Comparison of ENCODE assay signal across 34 mouse cellular contexts in genomic region chr9:22438826-22439225, GRCm38 (mm10). TPM values are rescaled to one million over a fixed set of nuclear protein-coding genes. Genes with fewer than 3 reads are reported as not detected.
A peak's percentile ranks its signal among the peaks of the same experiment; 100 is the strongest.
DNase-seq lines count a peak whose midpoint lies in the region; ATAC-seq and TF ChIP-seq lines count a peak whose summit lies in the region.
"Had no signal": no experiment of that assay in that cellular context is flagged by ENCODE, and none has a peak within 500 bp of the region (broad histone marks: within the 10 kb centered on the region; RNA-seq: fewer than 3 reads in every experiment).

No protein-coding gene starts in this region.

- TF ChIP-seq EP300 in liver, embryonic 14.5 days (IDR thresholded peaks at IDR 0.05; ENCODE audit: low read depth): no peak
- TF ChIP-seq EP300 in MEL (IDR thresholded peaks at IDR 0.05; ENCODE audit: low read depth in 1 of 2, low read length in 2 of 2): no peak

- no peak for DNase-seq in liver, embryonic 14.5 days (ENCODE audit: low read depth in 3 of 3, low spot score in 3 of 3)
- DNase-seq in 416B (ENCODE audit: low read depth): peak; percentile 30
- peak; percentile 4 for DNase-seq in A20 (ENCODE audit: low read depth, low spot score)
- peak; percentile 50 for DNase-seq in MEL (ENCODE audit: low read depth, low spot score)
- no peak for DNase-seq in B cell, adult 2 months
- no peak for DNase-seq in gastrocnemius, adult 2 months
- DNase-seq: adrenal gland, adult 2 months; adrenal gland, postnatal 14 days; cerebellum, adult 11 months; cerebellum, adult 2 months; cerebellum, adult 9-11 months; cerebellum, postnatal 25 days; gastrocnemius, postnatal 10 days; gastrocnemius, postnatal 36 days; heart, adult 2 months; heart, postnatal 14 days had no signal

- no peaks in the 10 kb centered on the region for H3K4me1 ChIP-seq in liver, embryonic 14.5 days (replicated peaks; ENCODE audit: control insufficient read depth in 2 of 2, insufficient read depth in 2 of 2, low read length in 1 of 2)
- H3K4me1 ChIP-seq in liver, embryonic 12.5 days: no peaks in the 10 kb centered on the region
- 0 out of 4 replicates have a peak, but pooled peaks cover 0 to 3% of the 10 kb centered on the region in 2 experiments for H3K4me1 ChIP-seq in MEL (ENCODE audit: control insufficient read depth in 1 of 2, insufficient read depth in 2 of 2, low read length in 2 of 2)
- H3K4me1 ChIP-seq: embryonic facial prominence, embryonic 12.5 days; embryonic facial prominence, embryonic 15.5 days; heart, embryonic 10.5 days; heart, embryonic 13.5 days; hindbrain, embryonic 12.5 days; hindbrain, embryonic 15.5 days had no signal

- TF ChIP-seq CTCF in liver, embryonic 14.5 days (IDR thresholded peaks at IDR 0.05; ENCODE audit: low read depth): 0 out of 2 replicates have a peak, but pooled peaks have one; percentile 4
- TF ChIP-seq CTCF in MEL (IDR thresholded peaks at IDR 0.05 in 2 of 3, conservative IDR thresholded peaks at IDR 0.05 in 1 of 3; ENCODE audit: control insufficient read depth in 1 of 3, insufficient read depth in 1 of 3, low read depth in 2 of 3, low read length in 3 of 3, poor library complexity in 1 of 3, severe bottlenecking in 1 of 3): peak in 2 of 3 experiments; percentile 22 to 68; a peak in 2 of 6 replicates
- TF ChIP-seq CTCF in gastrocnemius, adult 2 months (IDR thresholded peaks at IDR 0.05): no peak

- H3K9ac ChIP-seq in liver, embryonic 14.5 days (replicated peaks): no peak overlapping the region
- no peak overlapping the region for H3K9ac ChIP-seq in liver, embryonic 12.5 days
- H3K9ac ChIP-seq in MEL (ENCODE audit: control insufficient read depth, low read depth, low read length, poor library complexity, severe bottlenecking): no peak overlapping the region
- H3K9ac ChIP-seq: embryonic facial prominence, embryonic 12.5 days; embryonic facial prominence, embryonic 15.5 days; heart, embryonic 13.5 days; hindbrain, embryonic 12.5 days; hindbrain, embryonic 15.5 days had no signal

- H3K79me2 ChIP-seq in MEL (ENCODE audit: control insufficient read depth, insufficient read depth, low read length, poor library complexity): no peaks in the 10 kb centered on the region

- no peak overlapping the region for H3K27ac ChIP-seq in liver, embryonic 14.5 days
- no peak overlapping the region for H3K27ac ChIP-seq in liver, embryonic 12.5 days
- H3K27ac ChIP-seq in MEL (ENCODE audit: control insufficient read depth, low read depth, low read length): no peak overlapping the region
- H3K27ac ChIP-seq in gastrocnemius, adult 2 months: no peak overlapping the region
- H3K27ac ChIP-seq: embryonic facial prominence, embryonic 12.5 days; embryonic facial prominence, embryonic 15.5 days; heart, adult 2 months; heart, embryonic 10.5 days; heart, embryonic 13.5 days; hindbrain, embryonic 12.5 days; hindbrain, embryonic 15.5 days had no signal

- H3K4me2 ChIP-seq in liver, embryonic 14.5 days (ENCODE audit: low read depth): no peak overlapping the region
- H3K4me2 ChIP-seq in liver, embryonic 12.5 days: no peak overlapping the region
- H3K4me2 ChIP-seq: embryonic facial prominence, embryonic 12.5 days; embryonic facial prominence, embryonic 15.5 days; heart, embryonic 13.5 days; hindbrain, embryonic 12.5 days; hindbrain, embryonic 15.5 days had no signal

- H3K4me3 ChIP-seq in liver, embryonic 14.5 days (ENCODE audit: insufficient read depth in 1 of 2, low read depth in 2 of 2, low read length in 2 of 2): no peak overlapping the region
- no peak overlapping the region for H3K4me3 ChIP-seq in liver, embryonic 12.5 days
- no peak overlapping the region for H3K4me3 ChIP-seq in MEL (ENCODE audit: control insufficient read depth in 1 of 2, insufficient read depth in 1 of 2, low read depth in 2 of 2, low read length in 2 of 2)
- H3K4me3 ChIP-seq in gastrocnemius, adult 2 months: no peak overlapping the region
- H3K4me3 ChIP-seq: embryonic facial prominence, embryonic 12.5 days; embryonic facial prominence, embryonic 15.5 days; heart, adult 2 months; heart, embryonic 10.5 days; heart, embryonic 13.5 days; hindbrain, embryonic 12.5 days; hindbrain, embryonic 15.5 days had no signal

- ATAC-seq in liver, embryonic 14.5 days (ENCODE audit: insufficient read depth): no peak
- ATAC-seq in liver, embryonic 12.5 days: no peak
- ATAC-seq: CD4-positive, CD25-positive, alpha-beta regulatory T cell, adult 4 months; forebrain, embryonic 14.5 days had no signal

- intact Hi-C loops in gastrocnemius, adult 2 months (cut with DNase I): no loop called here

- WGBS in liver, embryonic 14.5 days (ENCODE audit: insufficient replicate concordance): 47% methylated on average over 1 of the region's 1 CpGs
- WGBS in liver, embryonic 12.5 days (ENCODE audit: insufficient replicate concordance): 38% methylated on average over 1 of the region's 1 CpGs

- TF ChIP-seq RAD21 in MEL (IDR thresholded peaks at IDR 0.05; ENCODE audit: low read depth, low read length): peak; percentile 65

- no peaks in the 10 kb centered on the region for H3K36me3 ChIP-seq in liver, embryonic 14.5 days (replicated peaks; ENCODE audit: control insufficient read depth, insufficient read depth, low read depth)
- H3K36me3 ChIP-seq in liver, embryonic 12.5 days: no peaks in the 10 kb centered on the region
- no peaks in the 10 kb centered on the region for H3K36me3 ChIP-seq in MEL (ENCODE audit: control insufficient read depth in 1 of 2, insufficient read depth in 2 of 2, low read length in 2 of 2)
- H3K36me3 ChIP-seq: embryonic facial prominence, embryonic 12.5 days had no signal

- H3K9me3 ChIP-seq in liver, embryonic 14.5 days (ENCODE audit: control insufficient read depth, low read length): no peaks in the 10 kb centered on the region
- no peaks in the 10 kb centered on the region for H3K9me3 ChIP-seq in liver, embryonic 12.5 days (replicated peaks)
- no peaks in the 10 kb centered on the region for H3K9me3 ChIP-seq in MEL (replicated peaks; ENCODE audit: insufficient read depth, low read length)
- H3K9me3 ChIP-seq: embryonic facial prominence, embryonic 12.5 days; embryonic facial prominence, embryonic 15.5 days; G1E; heart, embryonic 13.5 days; hindbrain, embryonic 12.5 days; hindbrain, embryonic 15.5 days had no signal

- no peak for TF ChIP-seq POLR2A in MEL (IDR thresholded peaks at IDR 0.05; ENCODE audit: control insufficient read depth in 1 of 2, insufficient read depth in 1 of 2, low read depth in 1 of 2, low read length in 2 of 2, poor library complexity in 1 of 2)

- H3K27me3 ChIP-seq in liver, embryonic 14.5 days (ENCODE audit: control insufficient read depth, insufficient read depth, low read length): no peaks in the 10 kb centered on the region
- H3K27me3 ChIP-seq in liver, embryonic 12.5 days (replicated peaks): no peaks in the 10 kb centered on the region
- no peaks in the 10 kb centered on the region for H3K27me3 ChIP-seq in MEL (ENCODE audit: control insufficient read depth in 1 of 2, insufficient read depth in 2 of 2, low read length in 2 of 2)
- H3K27me3 ChIP-seq: embryonic facial prominence, embryonic 12.5 days; embryonic facial prominence, embryonic 15.5 days; heart, embryonic 13.5 days; hindbrain, embryonic 12.5 days; hindbrain, embryonic 15.5 days had no signal

TF ChIP-seq in MEL, 35 proteins besides CTCF, POLR2A, EP300 and RAD21 (continues in another document):
- TF ChIP-seq ELF1 (IDR thresholded peaks at IDR 0.05; ENCODE audit: low read depth, low read length): no peak
- TF ChIP-seq NELFE (IDR thresholded peaks at IDR 0.05; ENCODE audit: low read depth, low read length): no peak

RNA-seq across cellular contexts. Expression of gene Gm17545, which starts 15.3 kb away (rescaled TPM):
- not detected in 2 replicates for polyA plus RNA-seq in liver, embryonic 14.5 days (2012; rRNA removed)
- polyA plus RNA-seq in liver, embryonic 14.5 days (2014; fragmentation: Nextera tagmentation; extraction: Ambion mirVana): not detected in 2 replicates
- polyA plus RNA-seq in liver, embryonic 12.5 days (2016; fragmentation: Nextera tagmentation; extraction: Ambion mirVana): not detected in 2 replicates
- total RNA-seq in MEL (2012; rRNA removed): not detected in 2 replicates
- not detected for polyA plus RNA-seq in MEL (2012; ENCODE audit: insufficient read depth in 1 of 2, insufficient read length in 2 of 2, low read depth in 1 of 2, low replicate concordance in 2 of 2, missing spikeins in 1 of 2)
- total RNA-seq in gastrocnemius, adult 2 months (2021): not detected
- total RNA-seq: adrenal gland, adult 2 months; adrenal gland, postnatal 14 days; adrenal gland, postnatal 4 days; common myeloid progenitor, adult 5-6 weeks; G1E; gastrocnemius, postnatal 10 days; gastrocnemius, postnatal 36 days; granulocyte monocyte progenitor cell, adult 5-6 weeks; heart, adult 2 months; heart, postnatal 14 days; hematopoietic stem cell, adult 5-6 weeks had no signal
- polyA plus RNA-seq: adrenal gland, adult 2 months; C2C12; CD4-positive, CD25-positive, alpha-beta regulatory T cell, adult 4 months; cerebellum, adult 2 months; embryonic facial prominence, embryonic 12.5 days; embryonic facial prominence, embryonic 15.5 days; forebrain, embryonic 11.5 days; forebrain, embryonic 14.5 days; G1E; heart, adult 2 months; heart, embryonic 10.5 days; heart, embryonic 13.5 days; heart, embryonic 16.5 days; hindbrain, embryonic 12.5 days; hindbrain, embryonic 15.5 days; intestine, embryonic 14.5 days had no signal

RNA-seq across cellular contexts. Expression of gene 9530077C05Rik, which starts 27.5 kb away (rescaled TPM):
- 0.89 and 1.1 TPM in 2 replicates for polyA plus RNA-seq in liver, embryonic 14.5 days (2012; rRNA removed)
- polyA plus RNA-seq in liver, embryonic 14.5 days (2014; fragmentation: Nextera tagmentation; extraction: Ambion mirVana): 1.5 and 1.8 TPM in 2 replicates
- 2.1 and 2.2 TPM in 2 replicates for polyA plus RNA-seq in liver, embryonic 12.5 days (2016; fragmentation: Nextera tagmentation; extraction: Ambion mirVana)
- 4.1 and 4.5 TPM in 2 replicates for total RNA-seq in MEL (2012; rRNA removed)
- polyA plus RNA-seq in MEL (2012; ENCODE audit: insufficient read depth in 1 of 2, insufficient read length in 2 of 2, low read depth in 1 of 2, low replicate concordance in 2 of 2, missing spikeins in 1 of 2): 1 to 10 TPM in 1 of 2 experiments, not detected in 1; 6.9 TPM
- total RNA-seq in gastrocnemius, adult 2 months (2021): under 1 TPM; 0.36 to 0.59 TPM

RNA-seq across cellular contexts. Expression of gene Rp9, which starts 30.7 kb away (rescaled TPM):
- 15.8 and 32.5 TPM in 2 replicates for polyA plus RNA-seq in liver, embryonic 14.5 days (2012; rRNA removed)
- 34.1 and 37.2 TPM in 2 replicates for polyA plus RNA-seq in liver, embryonic 14.5 days (2014; fragmentation: Nextera tagmentation; extraction: Ambion mirVana)
- polyA plus RNA-seq in liver, embryonic 12.5 days (2016; fragmentation: Nextera tagmentation; extraction: Ambion mirVana): 55.7 and 56.0 TPM in 2 replicates
- 334 and 405 TPM in 2 replicates for total RNA-seq in MEL (2012; rRNA removed)
- polyA plus RNA-seq in MEL (2012; ENCODE audit: insufficient read depth in 1 of 2, insufficient read length in 2 of 2, low read depth in 1 of 2, low replicate concordance in 2 of 2, missing spikeins in 1 of 2): 100 to 1,000 TPM; 225 to 417 TPM
- total RNA-seq in gastrocnemius, adult 2 months (2021): 10 to 100 TPM; 32.2 to 39.1 TPM

RNA-seq across cellular contexts. Expression of gene Bbs9, which starts 36.7 kb away (rescaled TPM):
- 2.2 and 2.6 TPM in 2 replicates for polyA plus RNA-seq in liver, embryonic 14.5 days (2012; rRNA removed)
- polyA plus RNA-seq in liver, embryonic 14.5 days (2014; fragmentation: Nextera tagmentation; extraction: Ambion mirVana): 2.3 and 3.0 TPM in 2 replicates
- polyA plus RNA-seq in liver, embryonic 12.5 days (2016; fragmentation: Nextera tagmentation; extraction: Ambion mirVana): 4.8 and 5.4 TPM in 2 replicates
- 15.1 and 18.5 TPM in 2 replicates for total RNA-seq in MEL (2012; rRNA removed)
- 10 to 100 TPM in 1 of 2 experiments, not detected in 1; 19.5 TPM for polyA plus RNA-seq in MEL (2012; ENCODE audit: insufficient read depth in 1 of 2, insufficient read length in 2 of 2, low read depth in 1 of 2, low replicate concordance in 2 of 2, missing spikeins in 1 of 2)
- 10 to 100 TPM in 1 of 2 experiments, 1 to 10 TPM in 1; 9.5 to 11.5 TPM for total RNA-seq in gastrocnemius, adult 2 months (2021)

RNA-seq across cellular contexts. Expression of gene Anln, which starts 49.8 kb away (rescaled TPM):
- polyA plus RNA-seq in liver, embryonic 14.5 days (2012; rRNA removed): 13.8 and 20.1 TPM in 2 replicates
- polyA plus RNA-seq in liver, embryonic 14.5 days (2014; fragmentation: Nextera tagmentation; extraction: Ambion mirVana): 27.0 and 31.2 TPM in 2 replicates
- 35.2 and 35.3 TPM in 2 replicates for polyA plus RNA-seq in liver, embryonic 12.5 days (2016; fragmentation: Nextera tagmentation; extraction: Ambion mirVana)
- total RNA-seq in MEL (2012; rRNA removed): 93.3 and 105 TPM in 2 replicates
- polyA plus RNA-seq in MEL (2012; ENCODE audit: insufficient read depth in 1 of 2, insufficient read length in 2 of 2, low read depth in 1 of 2, low replicate concordance in 2 of 2, missing spikeins in 1 of 2): 100 to 1,000 TPM in 1 of 2 experiments, 10 to 100 TPM in 1; 93.3 to 114 TPM
- total RNA-seq in gastrocnemius, adult 2 months (2021): under 1 TPM; 0.64 to 0.69 TPM

Comparison
In these comparisons a context has a peak if more than half of its experiments do, and no peak if none do; other contexts are left out.
1. DNase-seq: peak in 416B (single experiment), A20 (single experiment) and MEL (single experiment); none in liver, embryonic 14.5 days (0 of 3), B cell, adult 2 months (0 of 2) and gastrocnemius, adult 2 months (single experiment).